Mouse (Mus musculus): Measurements from ENCODE around the gene Ndufs2.

- TF ChIP-seq CTCF (IDR thresholded peaks at IDR 0.05), result no peak
- TF ChIP-seq EP300 (IDR thresholded peaks at IDR 0.05), result peak; percentile 99
Observed at GRCm38 (mm10) chr1:171239992-171240744, 11.0 kb downstream of the Ndufs2 start.
